Mouse (Mus musculus) activated CD4-positive, CD25-positive, alpha-beta regulatory T cell, adult 4 months (primary cell): ENCODE measurements around the gene 4930556J24Rik. TPM values are rescaled to one million over a fixed set of nuclear protein-coding genes. Genes with fewer than 3 reads are reported as not detected.
"Not testable (repeated sequence)": the region's sequence is repeated elsewhere in the genome, so short reads cannot be mapped to it uniquely, and the experiment has no call there.

Experiments
- ATAC-seq: one replicate; pipeline ENCODE4 v1.8.0; 2017
- polyA plus RNA-seq, 2 experiments: library from polyadenylated mRNA; unstranded; fragments of 100-300 nt; shearing (Covaris generic); gene quantifications; one replicate each; pipeline ENCODE4 v1.2.1; 2017

Gene 4930556J24Rik
- polyA plus RNA-seq, 2 experiments from 2014 or later = not detected

DNA sequence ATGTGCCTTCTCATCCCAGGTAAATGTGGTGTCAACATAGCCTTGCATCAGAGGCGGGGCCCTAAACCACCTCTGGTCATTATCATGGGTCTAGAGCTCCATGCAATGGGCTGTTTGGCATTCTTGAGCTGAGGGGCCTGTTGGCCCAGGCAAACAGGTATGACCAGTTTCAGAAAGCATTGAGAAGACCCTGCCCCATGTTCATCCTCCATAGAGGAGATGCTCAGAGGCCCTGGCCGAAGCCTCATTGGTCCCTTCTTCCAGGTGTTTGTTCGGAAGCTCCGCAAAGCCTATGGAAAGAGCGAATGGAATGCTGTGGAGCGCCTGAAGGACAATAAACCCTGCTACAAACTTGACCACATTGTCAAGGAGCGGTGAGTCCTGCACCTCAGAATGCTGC lies 6.2 kb downstream of the 4930556J24Rik start:
- no peak for ATAC-seq

DNA sequence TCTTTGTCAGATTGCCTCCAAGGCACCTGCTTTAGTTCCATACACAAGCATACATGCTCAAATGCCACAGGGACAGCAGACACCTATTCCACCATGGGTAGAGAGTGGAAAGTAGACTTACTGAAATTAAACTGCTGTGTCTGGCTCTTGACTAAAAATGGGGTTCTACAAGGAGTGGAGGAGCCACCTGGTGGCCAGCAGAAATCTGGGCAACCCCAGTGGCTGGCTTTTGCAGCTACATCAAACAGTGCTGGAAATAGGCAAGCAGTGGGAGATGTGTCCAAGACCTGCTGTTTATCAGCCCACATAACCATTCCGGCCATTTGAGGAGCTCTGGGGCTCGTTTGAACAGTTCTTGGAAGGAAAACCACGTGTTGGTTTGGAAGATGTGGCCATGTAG lies 6.7 kb downstream of the 4930556J24Rik start:
- no peak for ATAC-seq

DNA sequence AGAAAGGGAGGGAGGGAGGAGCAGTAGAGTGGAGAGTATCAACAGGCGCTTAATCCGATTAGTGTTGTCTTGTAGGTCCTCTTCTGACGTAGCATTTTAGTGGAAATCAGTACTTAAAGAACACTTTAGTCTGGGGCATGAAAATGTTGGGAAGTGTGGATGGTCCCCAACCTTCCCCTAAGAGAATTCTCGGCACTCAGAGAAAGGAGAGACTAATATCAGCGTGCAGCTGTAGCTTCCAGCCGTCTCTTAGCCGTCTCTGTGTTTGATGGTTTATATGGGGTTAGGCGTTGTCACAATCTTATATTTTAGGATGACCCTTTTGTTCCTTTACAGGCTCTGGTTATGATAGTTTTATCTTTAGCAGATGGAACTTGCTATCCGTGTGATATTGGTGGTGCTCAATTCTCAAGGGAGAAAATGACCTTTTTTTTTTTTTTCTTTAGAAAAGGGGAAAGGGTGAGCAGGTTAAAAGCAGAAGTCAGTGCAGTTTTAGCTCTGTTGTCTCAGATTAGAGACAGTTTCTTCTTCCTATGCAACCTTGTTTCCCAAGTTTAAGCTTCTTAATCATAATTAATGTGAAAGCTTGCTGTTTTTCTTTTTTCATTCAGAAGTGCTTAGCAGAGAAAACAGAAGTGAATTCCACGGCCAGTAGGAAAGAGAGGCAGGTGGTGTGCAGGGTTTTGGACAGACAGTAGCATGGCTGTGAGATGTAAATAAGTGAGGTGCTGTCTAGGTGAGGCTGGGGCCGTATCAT lies 12.0 kb downstream of the 4930556J24Rik start:
- no peak for ATAC-seq

DNA sequence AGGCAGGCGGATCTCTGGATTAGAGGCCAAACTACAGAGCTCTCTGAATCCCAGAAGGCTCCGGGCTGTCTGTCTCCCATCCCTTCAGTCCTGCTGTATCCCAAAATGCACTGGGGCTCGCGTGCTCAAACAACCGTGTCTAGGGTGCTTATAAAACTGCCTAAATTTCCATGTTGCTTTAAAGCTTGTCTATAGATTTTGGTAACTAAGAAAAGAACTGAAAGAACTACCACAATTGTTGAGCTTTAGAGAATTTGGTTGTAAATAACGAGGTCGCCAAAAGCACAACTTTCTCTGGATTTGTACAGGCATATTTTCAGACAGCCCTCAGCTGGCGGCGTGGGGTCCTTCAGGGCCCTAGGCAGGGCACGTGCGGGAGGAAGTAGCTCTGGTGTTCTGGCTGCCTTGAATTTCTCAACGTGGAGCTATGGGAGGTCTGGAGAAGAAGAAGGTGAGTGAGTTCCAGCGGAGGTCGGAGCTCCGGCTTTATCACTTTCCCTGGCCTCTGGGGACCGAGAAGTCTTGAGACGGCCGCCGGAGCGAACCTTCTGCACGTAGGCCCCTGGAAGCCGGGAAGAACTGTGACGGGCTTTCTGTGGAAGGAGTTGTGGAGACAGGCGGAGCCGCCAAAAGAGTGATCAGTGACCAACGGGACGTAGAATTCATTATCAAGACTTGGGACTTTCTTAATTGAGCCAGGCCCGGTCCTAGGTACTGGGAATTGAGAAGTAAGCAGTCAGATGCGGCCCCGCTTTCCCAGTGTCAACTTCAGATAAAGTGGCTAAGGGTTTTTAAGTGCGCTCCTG lies 12.8 kb downstream of the 4930556J24Rik start, which contains the start of gene Pes1:
Pes1 (plus strand) TSS at position 366 of the 806 bp plus-strand sequence.
- peak; percentile 83 for ATAC-seq

DNA sequence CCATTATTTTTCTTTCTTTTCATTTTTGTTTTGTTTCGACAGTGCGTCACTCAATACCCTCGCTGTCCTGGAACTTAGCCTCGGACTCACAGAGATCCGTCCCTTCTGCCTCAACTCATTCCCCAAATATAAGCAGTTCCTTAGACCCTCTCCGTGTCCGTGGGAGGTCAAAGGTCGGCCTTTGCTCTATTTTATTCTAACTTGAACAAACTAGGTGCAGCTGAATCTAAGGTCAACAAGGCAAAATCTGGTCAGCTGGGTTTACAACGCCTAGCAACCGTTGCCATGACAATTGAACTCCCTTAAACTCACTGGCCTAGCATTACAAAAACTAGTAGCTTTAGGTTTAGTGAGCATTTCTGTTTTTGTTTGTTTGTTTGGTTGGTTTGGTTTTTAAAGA lies 13.4 kb downstream of the 4930556J24Rik start:
- peak; percentile 11 for ATAC-seq

DNA sequence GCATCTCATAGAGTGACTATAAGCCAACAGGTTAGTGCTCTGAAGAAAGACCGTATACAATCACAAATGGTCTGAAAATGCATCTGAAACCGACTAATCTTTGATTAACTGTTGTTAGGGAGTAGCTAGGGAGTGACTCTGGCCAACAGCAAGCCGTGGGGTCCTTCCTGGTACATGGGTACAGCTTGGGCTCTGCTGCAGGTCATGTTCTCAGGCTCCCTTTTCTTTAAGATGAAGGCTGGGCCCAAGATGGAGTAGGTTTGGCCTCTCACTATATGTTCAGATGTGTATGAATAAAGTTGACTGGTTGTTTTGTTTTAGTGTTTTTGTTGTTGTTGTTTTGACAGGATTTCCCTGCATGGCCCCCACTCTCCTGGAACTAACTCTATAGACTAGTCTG lies 14.8 kb downstream of the 4930556J24Rik start:
- no peak for ATAC-seq

DNA sequence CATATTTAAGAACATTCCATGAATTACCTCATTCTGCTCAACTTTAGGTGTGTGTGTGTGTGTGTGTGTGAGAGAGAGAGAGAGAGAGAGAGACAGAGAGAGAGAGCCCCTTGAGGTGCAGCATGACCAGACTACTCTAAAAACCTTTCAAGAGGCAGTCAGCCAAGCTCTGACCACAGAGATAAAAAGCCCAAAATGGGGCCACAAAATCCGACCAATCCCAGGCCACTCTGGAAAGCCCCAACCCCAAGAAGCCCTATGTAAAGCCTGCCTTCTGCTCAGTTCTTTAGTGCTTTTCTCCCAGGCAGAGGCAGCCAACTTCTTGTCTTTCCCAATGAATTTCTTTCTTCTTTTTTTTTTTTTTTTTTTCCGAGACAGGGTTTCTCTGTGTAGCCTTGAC lies 15.7 kb downstream of the 4930556J24Rik start:
- ATAC-seq = no peak

DNA sequence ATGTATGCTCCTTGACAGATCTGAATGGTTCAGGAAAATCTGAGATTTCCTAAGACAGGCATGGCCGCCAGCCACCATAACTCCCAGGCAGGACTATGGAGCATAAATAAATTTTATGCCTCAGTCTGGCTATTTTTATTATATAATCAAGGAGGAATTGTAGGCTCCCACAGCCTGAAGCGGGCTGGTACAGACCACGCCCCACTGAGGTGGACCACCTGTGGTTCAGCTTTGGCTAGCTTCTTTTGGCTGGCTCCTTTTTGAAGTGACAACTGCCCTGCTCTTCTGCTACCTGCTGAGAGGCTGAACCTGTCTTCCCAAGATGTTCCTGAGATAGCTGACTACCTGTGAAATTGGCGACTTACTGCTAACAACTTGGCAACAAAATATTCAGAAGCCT lies 21.2 kb downstream of the 4930556J24Rik start:
- ATAC-seq = not testable (repeated sequence)

DNA sequence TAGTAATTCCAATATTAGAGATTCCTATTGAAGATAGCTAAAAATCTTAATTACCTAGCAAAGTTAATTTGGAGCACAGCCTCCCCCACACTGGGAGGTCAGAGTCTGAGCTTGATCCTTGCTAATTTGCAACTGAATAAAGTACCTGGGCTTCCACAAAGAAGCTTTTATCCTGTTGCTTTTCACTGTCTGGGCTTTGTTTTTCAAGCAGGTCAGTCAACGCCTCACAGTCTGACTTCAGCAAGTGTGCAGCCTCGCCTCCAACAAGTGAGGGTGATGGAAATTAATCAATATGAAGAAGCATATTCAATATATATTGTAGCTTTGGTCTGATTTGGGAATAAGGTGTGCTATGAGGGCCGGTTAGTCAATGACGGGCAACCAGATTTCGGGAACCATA lies 21.7 kb downstream of the 4930556J24Rik start:
- ATAC-seq = not testable (repeated sequence)

DNA sequence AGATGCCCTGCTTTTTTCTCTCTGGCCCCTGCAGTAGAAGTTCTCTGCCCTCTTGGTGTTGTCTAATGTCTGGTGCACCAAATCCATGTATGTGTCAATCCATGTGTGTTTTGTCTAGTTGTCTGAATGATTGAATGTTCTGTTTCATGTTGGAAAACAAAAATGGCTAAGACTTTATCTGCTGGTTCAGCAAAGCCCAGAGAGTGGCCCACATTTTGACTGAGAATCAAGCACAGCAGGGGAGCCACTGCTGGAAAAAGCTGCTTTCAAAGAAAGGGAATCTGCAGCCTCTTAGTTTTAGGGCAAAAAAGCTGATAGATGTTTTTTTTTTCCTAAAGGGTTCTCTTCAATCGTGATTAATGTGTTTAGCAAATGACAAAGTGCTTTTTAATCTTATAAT lies 30.2 kb downstream of the 4930556J24Rik start:
- ATAC-seq = no peak

DNA sequence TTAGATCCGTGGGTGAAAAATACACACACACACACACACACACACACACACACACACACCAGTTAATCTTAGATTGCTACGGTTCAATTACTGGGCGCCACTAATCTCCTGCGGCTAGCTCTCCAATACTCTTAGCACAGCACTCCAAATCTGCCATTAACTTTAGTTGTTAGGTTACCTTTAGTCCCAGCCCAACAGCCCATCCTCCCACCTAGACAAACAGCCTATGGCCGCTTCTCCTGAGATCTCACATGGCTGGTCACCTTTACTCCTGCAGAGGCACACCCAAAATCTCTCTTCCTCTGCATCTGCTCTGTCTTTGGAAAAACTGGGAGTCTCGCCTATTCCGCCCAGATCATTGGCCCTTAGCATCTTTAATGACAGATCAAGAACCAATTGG lies 35.2 kb downstream of the 4930556J24Rik start:
- no peak for ATAC-seq

DNA sequence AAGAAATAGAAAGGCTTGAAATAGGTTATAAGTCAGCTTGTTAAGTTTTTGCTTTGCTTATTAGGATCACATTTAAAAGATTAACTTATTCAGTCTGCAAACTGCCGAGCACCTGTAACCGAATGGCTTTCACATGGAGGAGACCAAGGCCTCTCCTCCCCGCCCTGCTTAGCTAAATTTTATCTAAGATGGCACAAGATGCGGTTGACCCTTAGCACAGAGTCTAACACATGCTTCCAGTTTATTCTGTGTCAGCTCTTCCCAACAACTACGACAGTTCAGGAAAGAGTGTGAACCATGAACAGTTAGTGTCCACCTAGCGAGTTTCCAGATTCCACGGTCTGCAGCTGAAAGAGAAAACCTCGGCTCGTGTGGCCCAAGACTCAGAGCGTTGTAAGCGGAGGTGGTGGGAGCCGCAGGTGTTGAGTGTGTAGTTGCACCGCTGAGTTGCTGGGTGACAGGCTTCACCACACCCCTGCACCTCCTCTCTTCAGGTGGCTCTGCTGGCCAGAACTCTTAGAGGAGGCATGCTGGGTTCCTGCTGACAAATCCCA lies 39.2 kb downstream of the 4930556J24Rik start:
- ATAC-seq = no peak

DNA sequence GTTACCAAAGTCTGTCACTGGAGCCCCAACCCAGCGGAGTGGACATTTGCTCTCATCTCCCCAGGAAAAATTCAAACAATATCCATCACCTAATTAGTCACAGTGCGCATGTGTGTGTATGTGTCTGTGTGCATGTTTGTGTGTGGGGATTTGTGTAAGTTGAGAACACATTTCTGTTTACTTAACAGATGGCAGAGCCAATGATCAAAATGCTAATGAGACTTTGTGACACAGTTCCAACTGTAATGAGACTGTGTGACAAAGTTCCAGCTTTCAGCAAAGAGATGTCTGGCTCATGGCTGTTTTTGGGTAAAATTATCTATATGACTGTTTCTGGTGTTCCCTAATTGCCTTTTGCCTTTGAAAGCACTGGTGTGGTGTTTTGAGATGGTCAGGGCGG lies 40.3 kb downstream of the 4930556J24Rik start:
- no peak for ATAC-seq

DNA sequence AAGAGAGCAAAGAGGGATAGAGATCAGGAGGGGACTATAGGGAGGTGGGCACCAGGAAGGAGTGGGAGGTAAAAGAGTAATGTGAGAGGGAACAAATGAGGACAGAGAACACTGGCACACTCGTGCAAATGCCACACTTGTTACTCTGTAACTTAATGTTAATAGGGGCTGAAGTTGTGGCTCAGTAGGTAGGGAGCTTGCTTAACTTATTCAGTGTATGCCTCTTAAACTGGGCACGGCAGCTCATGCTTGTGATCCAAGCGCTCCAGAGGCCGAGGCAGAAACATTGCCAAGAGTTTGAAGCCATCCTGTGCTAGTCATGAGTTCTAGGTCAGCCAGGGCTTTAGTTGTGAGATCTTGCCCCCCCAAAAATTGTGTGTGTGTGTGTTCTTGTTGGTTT lies 41.4 kb downstream of the 4930556J24Rik start:
- no peak for ATAC-seq

DNA sequence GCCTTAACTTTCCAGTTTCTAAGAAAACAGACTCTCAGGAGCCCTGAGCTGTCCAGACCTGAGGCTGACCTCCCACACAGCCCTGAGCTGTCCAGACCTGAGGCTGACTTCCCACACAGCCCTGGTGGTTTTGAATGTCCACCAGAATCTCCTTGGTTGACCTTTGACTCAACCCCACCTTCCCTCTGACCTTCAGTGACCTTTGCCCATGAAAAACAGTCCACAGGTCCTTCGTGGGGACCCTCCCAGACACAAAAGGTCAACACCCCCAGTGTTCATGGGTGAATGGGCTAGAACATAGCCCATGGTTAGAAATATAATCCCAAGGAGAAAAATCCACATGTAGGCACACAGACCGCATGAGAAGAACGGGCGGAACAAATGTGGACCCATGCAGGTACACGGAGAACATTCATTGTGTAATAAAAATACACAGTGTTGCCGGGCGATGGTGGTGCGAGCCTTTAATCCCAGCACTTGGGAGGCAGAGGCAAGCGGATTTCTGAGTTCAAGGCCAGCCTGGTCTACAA lies 42.8 kb downstream of the 4930556J24Rik start:
- ATAC-seq = no peak

DNA sequence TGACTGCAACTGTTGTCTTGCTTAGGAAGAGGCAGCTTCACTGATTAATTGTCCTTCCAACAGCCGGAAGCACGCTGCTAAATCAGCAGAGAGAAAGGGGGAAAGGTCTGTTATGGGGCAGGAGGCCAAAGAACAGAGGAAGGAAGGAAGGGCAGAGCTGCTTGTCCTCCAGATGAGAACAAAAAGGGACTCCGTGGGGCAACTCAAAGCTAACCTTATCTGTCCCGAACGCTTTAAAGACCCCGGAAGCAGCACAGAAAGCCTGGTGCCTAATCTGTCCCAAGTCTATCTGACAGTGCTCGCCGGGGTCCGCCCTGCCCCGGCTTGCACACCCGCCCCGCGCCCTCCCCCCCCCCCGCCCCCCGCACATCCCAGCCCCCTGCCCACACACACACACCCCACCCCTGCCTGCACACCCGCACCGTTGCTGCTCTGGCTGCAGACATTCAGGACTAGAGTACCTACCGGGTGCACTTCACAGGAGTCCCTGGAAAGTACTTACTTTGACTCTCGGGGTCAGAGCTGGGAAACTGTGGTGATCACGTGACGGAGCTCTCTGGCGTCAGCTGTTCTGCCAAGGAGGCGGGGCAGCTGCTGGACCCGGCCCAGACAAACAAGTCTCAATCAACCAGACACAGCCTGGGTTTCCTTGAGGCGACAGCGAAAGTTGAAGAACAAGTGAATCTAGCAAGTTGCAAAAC lies 44.9 kb downstream of the 4930556J24Rik start, which contains the start of gene Tcn2:
Tcn2 (minus strand) TSS at position 649 of the 701 bp plus-strand sequence.
- peak; percentile 90 for ATAC-seq

DNA sequence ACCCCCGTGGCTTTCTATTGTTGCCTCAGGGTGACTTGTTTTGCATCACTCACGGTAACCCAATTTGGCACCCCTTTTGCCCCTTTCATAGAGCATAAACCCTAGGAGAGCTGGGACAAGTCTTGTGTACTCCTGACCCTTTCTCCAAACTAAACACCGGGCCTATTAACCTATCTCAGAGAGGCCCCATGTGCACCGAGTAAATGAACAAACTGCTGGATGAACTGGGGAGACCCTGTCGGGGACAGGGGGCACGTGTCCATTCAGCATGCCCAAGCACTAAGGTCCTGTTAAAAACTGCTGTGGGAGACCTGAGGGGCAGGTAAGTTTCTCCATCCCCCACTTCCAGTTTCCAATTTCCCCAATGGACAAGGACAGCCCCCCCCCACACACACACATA lies 45.6 kb downstream of the 4930556J24Rik start:
- ATAC-seq = no peak

DNA sequence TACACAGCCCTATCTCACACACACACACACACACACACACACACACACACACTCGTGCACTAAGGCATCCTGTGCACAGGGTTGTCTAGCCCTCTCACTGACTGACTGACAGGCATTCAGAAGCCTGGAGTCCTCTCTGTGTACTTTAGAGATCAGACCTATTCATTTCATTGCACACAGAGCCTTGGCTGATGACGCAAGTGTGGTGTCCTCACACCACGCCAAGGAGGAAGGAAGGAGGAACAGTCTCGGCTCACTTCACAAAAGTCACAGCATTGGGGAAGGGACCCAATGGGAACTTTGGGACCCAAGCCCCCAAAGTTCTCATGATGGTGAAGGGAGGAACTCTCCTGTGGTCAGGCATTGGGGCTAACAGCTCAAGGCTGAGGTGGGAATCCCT lies 46.6 kb downstream of the 4930556J24Rik start:
- ATAC-seq = no peak

DNA sequence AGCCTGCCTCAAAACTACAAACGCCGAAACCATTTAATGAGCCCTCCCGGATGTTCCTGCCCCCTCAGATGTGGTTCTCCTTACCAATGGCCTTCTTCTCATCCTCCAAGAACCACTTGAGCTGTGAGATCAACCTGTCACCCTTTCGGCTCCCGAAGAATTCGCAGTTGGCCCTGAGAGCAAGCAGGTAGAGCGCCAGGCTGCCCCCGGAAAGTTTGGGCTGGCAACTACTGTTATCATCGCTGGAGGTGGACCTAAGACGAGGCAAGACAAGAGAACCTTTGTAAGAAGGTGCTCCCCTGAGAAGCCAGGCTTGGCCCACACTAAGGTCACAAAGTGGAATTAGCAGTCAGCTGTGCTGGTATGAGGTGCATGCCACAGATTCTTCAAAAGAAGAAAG lies 50.7 kb downstream of the 4930556J24Rik start:
- ATAC-seq = no peak

DNA sequence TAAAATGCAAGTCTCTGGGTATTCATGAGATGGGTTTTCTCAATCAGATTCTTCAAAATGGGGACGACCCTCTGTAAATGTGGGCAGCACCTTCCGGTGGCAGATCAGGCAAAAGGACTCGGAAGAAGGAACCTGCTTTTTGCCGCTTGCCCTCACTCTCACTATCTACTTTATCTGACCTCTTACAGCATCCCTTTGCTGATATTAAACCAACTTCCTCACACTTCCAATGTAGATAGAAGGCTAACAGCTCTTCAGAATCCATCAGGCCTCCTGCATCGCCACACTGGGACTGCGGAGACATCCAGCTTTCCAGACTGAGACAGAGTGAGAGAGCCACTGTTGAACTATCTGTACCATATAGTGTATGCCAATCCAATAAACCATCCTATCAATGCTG lies 53.8 kb downstream of the 4930556J24Rik start:
- no peak for ATAC-seq

DNA sequence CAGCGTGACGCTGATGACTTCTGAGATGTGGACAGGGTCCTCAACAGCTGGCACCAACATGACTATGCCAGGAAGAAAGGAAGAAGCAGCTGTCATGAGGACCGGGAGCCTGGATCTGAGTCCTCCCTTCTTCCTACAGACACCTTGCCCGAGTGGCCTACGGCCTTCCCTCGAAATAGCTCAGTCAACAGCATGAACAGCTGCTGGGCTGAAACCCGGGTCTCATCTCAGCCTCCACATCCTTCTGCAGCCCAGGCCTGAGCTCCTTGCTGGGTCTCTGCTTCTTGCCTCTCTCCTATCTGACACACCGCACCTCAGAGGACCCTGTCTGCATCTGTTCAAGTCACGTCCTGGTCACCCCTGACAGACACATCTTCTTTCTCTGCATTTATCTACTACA lies 54.5 kb downstream of the 4930556J24Rik start:
- no peak for ATAC-seq

DNA sequence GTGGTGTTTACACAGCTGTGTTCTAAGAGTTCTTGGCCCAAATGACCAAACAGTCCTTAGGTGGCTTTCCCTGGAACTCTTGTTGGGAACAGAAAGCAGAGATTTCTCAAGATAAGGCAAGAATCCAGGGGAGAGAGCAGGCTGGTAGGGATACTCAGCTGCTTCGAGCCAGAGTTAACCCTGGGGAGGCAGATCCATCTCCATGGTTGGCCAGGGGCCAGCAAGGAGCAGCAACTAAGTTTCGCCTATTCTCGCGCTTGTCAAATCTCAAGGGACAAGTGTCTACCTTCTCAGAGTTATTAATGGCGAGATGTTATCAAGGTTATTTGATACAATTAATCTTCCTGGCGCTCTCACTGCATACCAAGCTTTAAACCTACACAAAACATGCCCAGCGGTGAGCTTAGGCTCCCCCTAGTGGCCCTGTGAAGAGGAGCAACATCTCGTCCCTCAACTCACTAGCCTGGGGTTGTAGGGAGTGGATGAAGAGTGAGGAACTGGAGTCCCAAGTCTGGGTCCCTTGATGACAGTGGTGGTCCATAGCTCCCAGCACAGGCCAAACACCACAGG lies 55.2 kb downstream of the 4930556J24Rik start:
- no peak for ATAC-seq
